Mouse (Mus musculus): Measurements from ENCODE around the gene Glyatl3. TPM values are rescaled to one million over a fixed set of nuclear protein-coding genes. Genes with fewer than 3 reads are reported as not detected.

Gene Glyatl3
- 0.25 TPM in 1 of 2 replicates, not detected in the other for polyA plus RNA-seq (2016; fragmentation: Nextera tagmentation; extraction: Ambion mirVana)

DNA sequence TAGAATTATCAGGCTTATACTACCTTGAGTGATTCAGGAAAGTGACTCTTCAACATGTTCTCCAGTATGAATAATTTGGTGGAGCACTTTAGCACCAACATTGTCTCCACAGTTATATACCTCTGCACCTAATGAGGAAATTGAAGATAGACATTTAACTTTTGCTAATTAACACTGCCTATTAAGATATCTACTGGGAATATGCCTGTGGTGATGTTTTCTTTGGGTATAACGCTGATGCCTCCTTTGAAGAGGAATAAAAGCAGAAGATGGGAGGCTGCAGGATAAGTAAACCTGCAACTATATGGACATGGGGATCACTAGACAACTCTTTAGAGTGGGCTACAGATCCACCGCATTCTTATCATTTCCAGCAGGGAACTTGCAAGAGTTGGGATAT, at the start of gene Glyatl3:
Glyatl3 (minus strand) TSS at position 101 of the 400 bp plus-strand sequence.
- no peaks in the 10 kb centered on the region for H3K9me3 ChIP-seq
- no peak for DNase-seq (ENCODE audit: low spot score)
- no peaks in the 10 kb centered on the region for H3K36me3 ChIP-seq (replicated peaks)
- WGBS = 95% methylated on average over 2 of the region's 2 CpGs
- H3K27ac ChIP-seq (replicated peaks) = no peak within 1 kb of the TSS
- no peaks in the 10 kb centered on the region for H3K27me3 ChIP-seq (replicated peaks; ENCODE audit: low read depth, poor library complexity, severe bottlenecking)
- no peak within 1 kb of the TSS for H3K4me3 ChIP-seq
- no peaks in the 10 kb centered on the region for H3K4me1 ChIP-seq

GRCm38 (mm10) chr17:40948518-40948917, 34.4 kb upstream of the Glyatl3 start:
- H3K4me1 ChIP-seq = no peaks in the 10 kb centered on the region
- no peaks in the 10 kb centered on the region for H3K9me3 ChIP-seq
- 87% methylated on average over 3 of the region's 3 CpGs for WGBS
- no peak for DNase-seq (ENCODE audit: low spot score)
- no peak overlapping the region for H3K27ac ChIP-seq (replicated peaks)
- no peak overlapping the region for H3K4me3 ChIP-seq
- no peaks in the 10 kb centered on the region for H3K27me3 ChIP-seq (replicated peaks; ENCODE audit: low read depth, poor library complexity, severe bottlenecking)
- H3K36me3 ChIP-seq (replicated peaks) = peaks cover 61% of the 10 kb centered on the region

GRCm38 (mm10) chr17:40934420-40935231, 20.5 kb upstream of the Glyatl3 start, which contains the start of the genes Mut and Cenpq:
TSS of gene Mut (plus strand) at chr17:40934685.
TSS of gene Cenpq (minus strand) at chr17:40935047.
- Histone ChIP-seq H3K27me3 (replicated peaks; ENCODE audit: low read depth, poor library complexity, severe bottlenecking) (no peaks in the 10 kb centered on the region), H3K4me1 (peaks cover 11% of the 10 kb centered on the region), H3K9me3 (no peaks in the 10 kb centered on the region), H3K27ac (replicated peaks) (peak within 1 kb of the TSS; percentile 89), H3K4me3 (peak within 1 kb of the TSS; percentile 76), H3K36me3 (replicated peaks) (peaks cover 44% of the 10 kb centered on the region)
- under 1% methylated on average over 50 of the region's 50 CpGs for WGBS
- peak; percentile 96 for DNase-seq (ENCODE audit: low spot score)

- 1% methylated on average over 14 of the region's 14 CpGs for WGBS
Observed at GRCm38 (mm10) chr17:40933985-40934384, 19.8 kb upstream of the Glyatl3 start.

DNA sequence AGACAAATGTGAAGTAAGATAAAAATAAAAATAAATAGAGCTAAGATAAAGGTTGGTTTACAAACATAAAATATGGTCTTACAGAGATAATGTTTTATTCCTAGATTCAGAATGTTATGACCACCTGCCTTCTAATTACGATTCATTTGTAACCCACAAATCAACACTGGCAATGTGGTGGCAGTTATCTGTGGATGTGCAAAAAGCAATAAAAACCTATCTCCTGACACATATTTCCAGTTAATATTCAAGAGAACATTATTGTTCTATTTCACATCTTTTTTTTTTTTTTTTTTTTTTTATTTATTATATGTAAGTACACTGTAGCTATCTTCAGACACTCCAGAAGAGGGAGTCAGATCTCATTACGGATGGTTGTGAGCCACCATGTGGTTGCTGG, 1.3 kb upstream of the Glyatl3 start:
- Histone ChIP-seq H3K9me3 (no peaks in the 10 kb centered on the region), H3K36me3 (replicated peaks) (no peaks in the 10 kb centered on the region), H3K27ac (replicated peaks) (no peak overlapping the region), H3K4me3 (no peak overlapping the region), H3K27me3 (replicated peaks; ENCODE audit: low read depth, poor library complexity, severe bottlenecking) (no peaks in the 10 kb centered on the region), H3K4me1 (no peaks in the 10 kb centered on the region)
- DNase-seq (ENCODE audit: low spot score) = no peak
- WGBS = 84% methylated on average over 2 of the region's 2 CpGs

More at GRCm38 (mm10) chr17:40933985-40934384, 19.8 kb upstream of the Glyatl3 start:
- peaks cover 11% of the 10 kb centered on the region for H3K4me1 ChIP-seq
- peaks cover 47% of the 10 kb centered on the region for H3K36me3 ChIP-seq (replicated peaks)
- H3K4me3 ChIP-seq = peak overlapping the region; percentile 76
- DNase-seq (ENCODE audit: low spot score) = no peak
- H3K27me3 ChIP-seq (replicated peaks; ENCODE audit: low read depth, poor library complexity, severe bottlenecking) = no peaks in the 10 kb centered on the region
- H3K27ac ChIP-seq (replicated peaks) = peak overlapping the region; percentile 89
- no peaks in the 10 kb centered on the region for H3K9me3 ChIP-seq

DNA sequence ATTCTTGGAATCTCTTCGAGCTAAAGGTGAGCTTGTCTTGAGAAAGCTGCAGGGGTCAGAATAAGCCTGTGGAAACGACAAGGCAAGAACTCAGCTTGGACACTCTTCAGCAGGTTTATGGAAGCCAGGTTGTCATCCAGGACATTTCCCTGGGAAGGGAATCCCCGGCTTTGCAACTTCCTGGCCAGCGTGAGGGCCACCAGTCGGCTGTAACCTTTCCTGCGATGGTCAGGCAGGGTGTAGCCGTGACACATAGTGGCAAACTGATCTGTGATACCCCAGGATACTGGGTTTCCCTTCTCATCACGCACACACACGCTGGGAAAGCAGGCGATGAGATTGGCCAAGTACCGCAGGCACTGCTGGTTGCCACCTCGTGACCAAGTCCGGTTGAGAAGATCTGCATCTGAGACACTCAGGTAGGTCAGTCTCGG, 9.4 kb downstream of the Glyatl3 start:
- Histone ChIP-seq H3K27ac (replicated peaks) (no peak overlapping the region), H3K27me3 (replicated peaks; ENCODE audit: low read depth, poor library complexity, severe bottlenecking) (no peaks in the 10 kb centered on the region), H3K9me3 (no peaks in the 10 kb centered on the region), H3K4me1 (peaks cover 12% of the 10 kb centered on the region), H3K36me3 (replicated peaks) (no peaks in the 10 kb centered on the region), H3K4me3 (peak overlapping the region; percentile 38)
- 14% methylated on average over 13 of the region's 14 CpGs for WGBS
- peak; percentile 20 for DNase-seq (ENCODE audit: low spot score)

- no peaks in the 10 kb centered on the region for H3K36me3 ChIP-seq (replicated peaks)
- 8% methylated on average over 11 of the region's 11 CpGs for WGBS
- peaks cover 12% of the 10 kb centered on the region for H3K4me1 ChIP-seq
- H3K9me3 ChIP-seq = no peaks in the 10 kb centered on the region
- H3K27me3 ChIP-seq (replicated peaks; ENCODE audit: low read depth, poor library complexity, severe bottlenecking) = no peaks in the 10 kb centered on the region
- H3K27ac ChIP-seq (replicated peaks) = no peak overlapping the region
- peak overlapping the region; percentile 38 for H3K4me3 ChIP-seq
- DNase-seq (ENCODE audit: low spot score) = peak; percentile 10
Observed at GRCm38 (mm10) chr17:40904056-40904597, 10.0 kb downstream of the Glyatl3 start.

DNA sequence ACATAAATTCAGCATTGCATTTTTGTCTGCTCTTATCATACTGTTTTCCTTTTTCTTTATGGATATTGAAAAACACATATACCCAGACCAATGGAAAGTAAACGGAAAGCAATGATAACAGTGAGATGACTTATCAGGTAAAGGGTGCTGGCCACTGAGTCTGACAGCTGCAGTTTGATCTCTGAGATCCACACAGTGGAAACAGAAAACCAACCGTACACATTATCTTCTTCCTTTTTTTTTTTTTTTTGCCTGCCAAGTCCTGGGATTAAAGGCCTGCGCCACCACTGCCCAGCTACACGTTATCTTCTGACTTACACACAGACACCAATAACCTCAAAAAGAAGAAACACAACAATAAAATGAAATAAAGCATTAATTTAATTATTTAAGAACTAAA, 10.8 kb downstream of the Glyatl3 start:
- H3K27ac ChIP-seq (replicated peaks) = no peak overlapping the region
- H3K36me3 ChIP-seq (replicated peaks) = no peaks in the 10 kb centered on the region
- 72% methylated on average over 4 of the region's 4 CpGs for WGBS
- H3K4me1 ChIP-seq = peaks cover 12% of the 10 kb centered on the region
- no peaks in the 10 kb centered on the region for H3K27me3 ChIP-seq (replicated peaks; ENCODE audit: low read depth, poor library complexity, severe bottlenecking)
- DNase-seq (ENCODE audit: low spot score) = no peak
- H3K4me3 ChIP-seq = no peak overlapping the region
- no peaks in the 10 kb centered on the region for H3K9me3 ChIP-seq

DNA sequence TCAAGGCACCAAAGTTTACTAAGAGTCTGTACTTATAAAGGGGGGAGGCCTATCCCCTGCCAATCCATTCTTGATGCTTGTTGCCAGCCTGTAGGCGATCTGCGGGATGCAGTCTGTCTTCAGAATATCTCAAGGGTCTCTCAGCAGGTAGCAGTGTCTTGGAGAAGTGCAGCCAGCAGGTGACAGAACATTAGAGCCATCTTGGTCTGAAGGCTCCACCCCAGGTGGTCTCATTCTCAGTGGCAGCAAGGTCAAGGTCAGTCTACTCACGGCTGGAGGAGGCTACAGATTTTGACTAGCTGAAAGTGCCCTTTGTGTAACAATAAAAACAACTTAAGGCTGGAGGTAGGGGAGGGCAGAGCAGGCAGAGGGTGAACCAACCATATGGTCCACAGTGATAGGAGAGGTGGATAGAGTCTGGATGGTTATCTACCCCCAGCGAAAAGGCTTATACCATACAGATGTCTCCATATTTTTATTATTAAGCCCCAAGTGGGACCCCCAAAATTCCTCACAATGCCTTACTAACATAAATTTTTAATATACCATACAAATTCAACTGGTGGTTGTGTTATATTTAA, 14.3 kb downstream of the Glyatl3 start:
- Histone ChIP-seq H3K27me3 (replicated peaks; ENCODE audit: low read depth, poor library complexity, severe bottlenecking) (no peaks in the 10 kb centered on the region), H3K36me3 (replicated peaks) (no peaks in the 10 kb centered on the region), H3K27ac (replicated peaks) (no peak overlapping the region), H3K9me3 (no peaks in the 10 kb centered on the region), H3K4me3 (no peak overlapping the region), H3K4me1 (peaks cover 10% of the 10 kb centered on the region)
- WGBS = 40% methylated on average over 4 of the region's 4 CpGs
- no peak for DNase-seq (ENCODE audit: low spot score)

DNA sequence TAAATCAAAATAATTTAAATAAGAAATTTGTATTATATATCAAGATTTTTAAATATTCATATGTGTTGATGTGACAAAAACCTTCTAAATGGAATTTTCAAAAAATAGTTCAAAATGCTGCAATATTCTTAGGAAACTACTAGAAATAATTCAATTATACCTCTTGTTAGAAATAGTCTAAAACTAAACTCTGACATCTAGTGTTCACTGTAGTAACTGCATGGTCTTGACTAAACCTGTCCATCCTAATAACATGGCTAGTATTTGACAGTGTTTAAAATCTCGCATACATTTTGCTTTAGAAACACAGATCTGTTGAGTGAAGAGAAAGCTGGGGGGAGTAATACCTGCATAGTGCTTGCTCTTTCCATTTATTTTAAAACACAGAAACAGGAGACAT, 17.3 kb downstream of the Glyatl3 start:
- no peak overlapping the region for H3K4me3 ChIP-seq
- no peaks in the 10 kb centered on the region for H3K4me1 ChIP-seq
- H3K36me3 ChIP-seq (replicated peaks) = no peaks in the 10 kb centered on the region
- 67% methylated on average over 1 of the region's 1 CpGs for WGBS
- H3K27ac ChIP-seq (replicated peaks) = no peak overlapping the region
- H3K9me3 ChIP-seq = no peaks in the 10 kb centered on the region
- DNase-seq (ENCODE audit: low spot score) = no peak
- H3K27me3 ChIP-seq (replicated peaks; ENCODE audit: low read depth, poor library complexity, severe bottlenecking) = no peaks in the 10 kb centered on the region

DNA sequence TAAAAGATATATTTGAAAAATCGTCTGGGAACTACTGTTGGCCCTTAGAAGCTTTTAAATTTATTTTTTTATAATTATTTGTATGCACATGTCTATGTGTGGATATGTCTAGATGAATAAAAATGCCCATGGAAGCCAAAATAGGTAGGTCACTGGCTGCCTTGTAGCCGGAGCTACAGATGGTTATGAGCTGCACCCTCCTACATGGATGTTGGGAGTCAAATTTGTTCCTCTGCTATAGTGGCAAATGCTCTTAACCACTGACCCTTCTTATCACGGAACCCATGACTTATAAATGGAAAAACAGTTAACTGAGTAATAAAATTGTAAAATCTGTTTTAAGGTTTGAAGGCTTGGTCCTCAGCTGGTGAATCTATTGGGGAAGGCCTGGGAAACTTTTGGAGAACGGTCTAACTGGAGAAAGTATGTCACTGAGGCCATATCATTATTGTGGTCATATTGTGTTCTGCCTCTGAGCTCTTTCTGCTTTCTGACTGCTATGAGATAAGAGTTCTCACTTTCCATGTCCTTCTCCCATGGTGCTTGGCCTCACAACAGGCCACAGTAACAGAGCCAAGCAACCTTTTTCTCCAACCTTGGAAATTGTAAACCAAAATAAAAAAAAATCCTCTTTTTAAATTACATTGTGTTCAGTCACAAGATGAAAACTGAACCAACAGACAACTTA, 26.2 kb downstream of the Glyatl3 start:
- Histone ChIP-seq H3K36me3 (replicated peaks) (no peaks in the 10 kb centered on the region), H3K4me1 (no peaks in the 10 kb centered on the region), H3K9me3 (no peaks in the 10 kb centered on the region), H3K27ac (replicated peaks) (no peak overlapping the region), H3K27me3 (replicated peaks; ENCODE audit: low read depth, poor library complexity, severe bottlenecking) (no peaks in the 10 kb centered on the region), H3K4me3 (no peak overlapping the region)
- WGBS = 87% methylated on average over 4 of the region's 4 CpGs
- DNase-seq (ENCODE audit: low spot score) = no peak

GRCm38 (mm10) chr17:40885155-40885554, 29.0 kb downstream of the Glyatl3 start:
- Histone ChIP-seq H3K4me3 (no peak overlapping the region), H3K27me3 (replicated peaks; ENCODE audit: low read depth, poor library complexity, severe bottlenecking) (no peaks in the 10 kb centered on the region), H3K9me3 (no peaks in the 10 kb centered on the region), H3K27ac (replicated peaks) (no peak overlapping the region), H3K36me3 (replicated peaks) (no peaks in the 10 kb centered on the region), H3K4me1 (no peaks in the 10 kb centered on the region)
- 81% methylated on average over 4 of the region's 4 CpGs for WGBS
- DNase-seq (ENCODE audit: low spot score) = no peak

Measured in embryonic facial prominence, embryonic 10.5 days (tissue).